Mouse (Mus musculus): Measurements from ENCODE around the gene Fnip1. TPM values are rescaled to one million over a fixed set of nuclear protein-coding genes. Genes with fewer than 3 reads are reported as not detected.

The Fnip1 gene
- polyA plus RNA-seq, 1 experiment from 2014 or later = 7.5 TPM

GRCm38 (mm10) chr11:54530916-54531315, 92.9 kb downstream of the Fnip1 start:
- Histone ChIP-seq H3K4me3 (no peak overlapping the region), H3K27me3 (ENCODE audit: insufficient read depth, poor library complexity, severe bottlenecking) (no peaks in the 10 kb centered on the region), H3K9me3 (no peaks in the 10 kb centered on the region), H3K27ac (no peak overlapping the region), H3K4me1 (replicated peaks) (no peaks in the 10 kb centered on the region), H3K36me3 (no peaks in the 10 kb centered on the region)
- DNase-seq (ENCODE audit: low spot score) = no peak
- 94% methylated on average over 1 of the region's 1 CpGs for WGBS

- H3K9me3 ChIP-seq = no peaks in the 10 kb centered on the region
- no peak for DNase-seq (ENCODE audit: low spot score)
These were observed 95.8 kb downstream of the Fnip1 start for GRCm38 (mm10) chr11:54533834-54534233.

DNA sequence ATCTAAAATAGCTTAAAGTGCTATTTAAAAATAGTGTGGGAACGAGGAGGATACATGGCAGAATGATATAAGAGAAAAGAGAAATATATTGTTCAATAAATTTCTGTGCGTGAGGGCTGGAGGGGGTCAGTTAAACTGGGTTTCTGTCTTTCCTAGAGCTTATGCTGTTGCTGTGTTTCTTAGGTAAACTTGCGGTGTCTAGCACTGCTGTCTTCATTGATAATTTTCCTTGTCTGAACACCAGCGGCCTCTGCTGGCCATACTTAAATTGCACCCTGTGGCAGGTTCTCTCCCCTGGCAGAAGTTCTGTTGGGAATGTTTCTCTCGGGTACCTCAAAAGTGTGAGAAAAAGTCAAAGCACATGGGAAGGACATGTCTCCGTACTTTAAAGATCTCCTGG, 96.9 kb downstream of the Fnip1 start:
- no peaks in the 10 kb centered on the region for H3K27me3 ChIP-seq (ENCODE audit: insufficient read depth, poor library complexity, severe bottlenecking)
- DNase-seq (ENCODE audit: low spot score) = peak; percentile 64
- WGBS = 59% methylated on average over 6 of the region's 6 CpGs
- H3K9me3 ChIP-seq = no peaks in the 10 kb centered on the region
- no peaks in the 10 kb centered on the region for H3K36me3 ChIP-seq
- peaks cover 10% of the 10 kb centered on the region for H3K4me1 ChIP-seq (replicated peaks)
- H3K4me3 ChIP-seq = no peak overlapping the region
- no peak overlapping the region for H3K27ac ChIP-seq

More at GRCm38 (mm10) chr11:54533834-54534233, 95.8 kb downstream of the Fnip1 start:
- Histone ChIP-seq H3K27me3 (ENCODE audit: insufficient read depth, poor library complexity, severe bottlenecking) (no peaks in the 10 kb centered on the region), H3K4me3 (no peak overlapping the region), H3K36me3 (no peaks in the 10 kb centered on the region), H3K27ac (no peak overlapping the region), H3K4me1 (replicated peaks) (peaks cover 7% of the 10 kb centered on the region)
- 83% methylated on average over 2 of the region's 2 CpGs for WGBS

GRCm38 (mm10) chr11:54539031-54539430, 101.0 kb downstream of the Fnip1 start:
- DNase-seq (ENCODE audit: low spot score) = no peak
- Histone ChIP-seq H3K36me3 (no peaks in the 10 kb centered on the region), H3K4me1 (replicated peaks) (peaks cover 10% of the 10 kb centered on the region), H3K4me3 (no peak overlapping the region), H3K27ac (no peak overlapping the region), H3K27me3 (ENCODE audit: insufficient read depth, poor library complexity, severe bottlenecking) (no peaks in the 10 kb centered on the region), H3K9me3 (no peaks in the 10 kb centered on the region)
- WGBS = 64% methylated on average over 2 of the region's 2 CpGs

DNA sequence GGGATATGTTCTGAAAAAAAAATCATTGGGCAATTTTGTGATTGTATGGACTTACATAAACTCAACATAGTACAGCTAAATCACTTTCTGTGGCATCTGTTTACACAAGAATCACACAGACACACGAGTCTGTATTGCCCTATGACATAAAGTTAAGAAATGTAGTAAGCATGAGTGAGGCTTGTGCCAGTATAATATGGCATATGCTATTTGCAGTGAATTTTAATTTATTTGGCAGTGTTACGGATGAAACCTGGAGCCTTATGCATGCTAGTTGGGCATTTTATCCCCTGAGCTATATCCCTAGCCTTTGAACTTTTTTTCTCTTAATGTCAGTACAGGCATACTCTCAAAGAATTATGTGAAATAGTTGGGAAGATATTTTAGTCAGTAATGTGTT, 101.5 kb downstream of the Fnip1 start:
- no peak for DNase-seq (ENCODE audit: low spot score)

GRCm38 (mm10) chr11:54540328-54540727, 102.3 kb downstream of the Fnip1 start:
- peaks cover 10% of the 10 kb centered on the region for H3K4me1 ChIP-seq (replicated peaks)
- H3K9me3 ChIP-seq = no peaks in the 10 kb centered on the region
- H3K4me3 ChIP-seq = no peak overlapping the region
- H3K27me3 ChIP-seq (ENCODE audit: insufficient read depth, poor library complexity, severe bottlenecking) = no peaks in the 10 kb centered on the region
- no peak for DNase-seq (ENCODE audit: low spot score)
- H3K36me3 ChIP-seq = no peaks in the 10 kb centered on the region
- no peak overlapping the region for H3K27ac ChIP-seq

More for the DNA sequence above, 101.5 kb downstream of the Fnip1 start:
- Histone ChIP-seq H3K9me3 (no peaks in the 10 kb centered on the region), H3K27ac (no peak overlapping the region), H3K4me3 (no peak overlapping the region), H3K4me1 (replicated peaks) (peaks cover 10% of the 10 kb centered on the region), H3K27me3 (ENCODE audit: insufficient read depth, poor library complexity, severe bottlenecking) (no peaks in the 10 kb centered on the region), H3K36me3 (no peaks in the 10 kb centered on the region)
- 88% methylated on average over 2 of the region's 2 CpGs for WGBS

DNA sequence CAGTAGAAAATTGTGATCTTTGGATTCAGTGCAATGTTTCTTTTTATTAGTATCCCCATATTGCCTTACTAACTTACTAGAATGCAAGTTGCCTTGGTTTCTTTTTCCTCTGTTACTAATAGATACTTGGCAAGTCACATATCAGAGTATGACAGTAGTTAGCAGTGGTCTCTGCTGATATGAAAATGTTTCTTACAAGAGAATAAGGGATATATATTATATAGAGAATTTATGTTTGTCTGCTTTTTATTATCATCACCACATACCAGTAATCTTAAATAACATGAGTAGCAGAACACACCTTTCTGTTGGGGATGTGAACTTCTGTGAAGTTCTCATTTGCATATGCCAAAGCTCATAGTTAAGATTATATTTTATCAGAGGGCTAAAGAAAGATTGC, 104.4 kb downstream of the Fnip1 start:
- Histone ChIP-seq H3K9me3 (no peaks in the 10 kb centered on the region), H3K4me1 (replicated peaks) (peaks cover 10% of the 10 kb centered on the region), H3K27ac (no peak overlapping the region), H3K36me3 (0 out of 2 replicates have a peak, but pooled peaks cover under 1% of the 10 kb centered on the region), H3K4me3 (no peak overlapping the region), H3K27me3 (ENCODE audit: insufficient read depth, poor library complexity, severe bottlenecking) (no peaks in the 10 kb centered on the region)
- no peak for DNase-seq (ENCODE audit: low spot score)

DNA sequence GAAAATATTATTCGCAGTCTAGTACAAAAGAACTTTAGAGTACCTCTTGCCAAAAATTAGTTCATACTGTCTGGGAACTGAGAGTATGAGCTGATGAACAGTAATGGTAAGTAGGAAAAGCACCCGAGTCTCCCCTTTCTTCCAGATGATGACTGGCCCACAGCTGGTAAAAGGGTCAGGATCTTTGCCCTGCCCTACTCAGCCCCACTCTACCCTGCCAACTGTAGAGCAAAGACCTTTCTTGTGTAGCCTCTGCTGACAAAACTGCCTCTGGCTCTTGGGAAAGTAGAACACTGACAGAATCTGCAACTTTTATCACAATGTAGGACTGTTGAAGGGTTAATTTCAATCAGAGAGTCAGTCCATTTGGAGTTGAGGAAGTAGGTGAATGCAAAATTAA, 117.0 kb downstream of the Fnip1 start:
- 88% methylated on average over 2 of the region's 2 CpGs for WGBS

DNA sequence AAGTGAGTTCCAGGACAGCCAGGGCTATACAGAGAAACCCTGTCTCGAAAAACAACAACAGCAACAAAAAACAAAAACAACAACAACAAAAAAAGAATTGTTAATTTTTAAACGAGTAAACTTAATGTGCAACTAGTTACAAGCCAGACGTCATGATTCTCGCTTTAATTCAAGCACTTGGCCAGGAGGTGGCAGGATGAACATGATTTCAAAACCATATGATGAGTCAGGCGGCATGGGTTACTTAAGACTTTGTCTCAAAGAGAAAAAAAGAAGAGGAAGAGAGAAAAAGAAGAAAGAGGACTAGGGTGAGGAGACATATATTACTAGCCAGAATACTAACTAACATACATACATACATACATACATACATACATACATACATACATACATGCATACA, 124.8 kb downstream of the Fnip1 start:
- no peaks in the 10 kb centered on the region for H3K27me3 ChIP-seq (ENCODE audit: insufficient read depth, poor library complexity, severe bottlenecking)
- no peak overlapping the region for H3K27ac ChIP-seq
- WGBS = 91% methylated on average over 5 of the region's 5 CpGs
- H3K4me1 ChIP-seq (replicated peaks) = no peaks in the 10 kb centered on the region
- H3K9me3 ChIP-seq = no peaks in the 10 kb centered on the region
- no peak overlapping the region for H3K4me3 ChIP-seq
- H3K36me3 ChIP-seq = 0 out of 2 replicates have a peak, but pooled peaks cover 2% of the 10 kb centered on the region
- DNase-seq (ENCODE audit: low spot score) = no peak

More for the DNA sequence above, 117.0 kb downstream of the Fnip1 start:
- Histone ChIP-seq H3K4me1 (replicated peaks) (no peaks in the 10 kb centered on the region; the same call in 1 of the 2 replicates), H3K4me3 (no peak overlapping the region), H3K36me3 (no peaks in the 10 kb centered on the region), H3K27ac (no peak overlapping the region), H3K27me3 (ENCODE audit: insufficient read depth, poor library complexity, severe bottlenecking) (no peaks in the 10 kb centered on the region), H3K9me3 (no peaks in the 10 kb centered on the region)
- DNase-seq (ENCODE audit: low spot score) = no peak

Other genes with a start within 250 kb of the Fnip1 start
- gene Csf2, start 188.5 kb upstream of the Fnip1 start, polyA plus RNA-seq (2016; fragmentation: Nextera tagmentation; extraction: Ambion mirVana) = not detected in 2 replicates
- not detected in 2 replicates for gene Il3, start 170.9 kb upstream of the Fnip1 start, polyA plus RNA-seq (2016; fragmentation: Nextera tagmentation; extraction: Ambion mirVana)
- gene Acsl6, start 134.4 kb upstream of the Fnip1 start, polyA plus RNA-seq (2016; fragmentation: Nextera tagmentation; extraction: Ambion mirVana) = 12.4 and 18.2 TPM in 2 replicates
- gene Meikin, start 67.5 kb upstream of the Fnip1 start, polyA plus RNA-seq (2016; fragmentation: Nextera tagmentation; extraction: Ambion mirVana) = not detected in 2 replicates
- 29.6 and 38.3 TPM in 2 replicates for gene Rapgef6, start 84.6 kb downstream of the Fnip1 start, polyA plus RNA-seq (2016; fragmentation: Nextera tagmentation; extraction: Ambion mirVana)